Mouse (Mus musculus) splenic B cell, adult 2 months (primary cell): ENCODE data around the gene Gm49027.

Source experiments
- DNase-seq: peaks from one replicate; pipeline ENCODE4 v3.0.0-alpha.2; 2011; ENCODE audit warnings: low read depth, low spot score
- H3K27me3 ChIP-seq: 2 replicates; pipeline ENCODE4 v1.6.1; 2012; ENCODE audit warnings: mild to moderate bottlenecking, low read length, moderate library complexity, mixed read lengths; ENCODE audit not compliant: control insufficient read depth, poor library complexity, insufficient read depth, severe bottlenecking
- H3K36me3 ChIP-seq: 2 replicates; pipeline ENCODE4 v1.6.1; 2012; ENCODE audit warnings: mild to moderate bottlenecking, low read length, moderate library complexity, mixed read lengths; ENCODE audit not compliant: control insufficient read depth, poor library complexity, insufficient read depth, severe bottlenecking

Gm49027 gene

DNA sequence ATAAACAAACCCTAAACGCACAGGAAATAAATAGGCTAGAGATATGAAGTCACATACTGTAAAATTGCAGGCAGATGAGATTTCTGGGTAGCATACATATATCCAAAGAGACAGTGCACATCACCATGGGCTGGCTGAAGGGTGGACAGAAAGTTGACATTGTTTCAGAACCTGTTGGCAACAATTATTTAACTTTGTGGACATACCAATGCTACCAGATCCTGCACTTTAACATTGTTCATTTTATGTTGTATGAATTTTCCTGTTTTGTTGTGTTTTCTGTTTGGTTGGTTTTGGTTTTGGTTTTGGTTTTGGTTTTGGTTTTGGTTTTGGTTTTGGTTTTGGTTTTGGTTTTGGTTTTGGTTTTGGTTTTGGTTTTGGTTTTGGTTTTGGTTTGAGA, 60.6 kb downstream of the Gm49027 start:
- H3K27me3 ChIP-seq: no peaks in the 10 kb centered on the region
- peak; percentile 28 for DNase-seq

More for the DNA sequence above, 60.6 kb downstream of the Gm49027 start:
- no peaks in the 10 kb centered on the region for H3K36me3 ChIP-seq
